Mouse (Mus musculus) kidney, postnatal 14 days (tissue): ENCODE data around the gene Fbxo9.

Experiments
- DNase-seq: peaks from one replicate; pipeline ENCODE4 v3.0.0; 2022; ENCODE audit warnings: mixed read lengths

Fbxo9 gene

DNA sequence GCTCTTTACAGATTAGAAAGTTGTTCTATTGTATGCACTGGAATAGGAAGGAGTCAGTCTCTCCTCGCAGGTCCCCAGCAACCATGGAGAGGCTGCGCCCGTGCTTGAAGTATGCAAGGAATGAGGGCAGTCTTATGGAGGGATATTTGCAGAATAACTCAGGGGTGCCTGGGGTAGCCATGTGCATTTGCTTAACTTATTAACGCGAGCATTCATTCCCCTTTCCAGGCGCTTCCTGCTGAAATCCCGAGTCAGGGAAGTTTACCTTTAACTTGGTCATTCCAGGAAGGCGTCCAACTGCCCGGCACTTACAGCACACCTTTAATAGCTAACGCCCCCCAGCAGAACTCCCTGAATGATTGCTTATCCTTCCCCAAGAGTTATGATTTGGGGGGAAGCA, 44.7 kb downstream of the Fbxo9 start:
- DNase-seq = peak; percentile 70

DNA sequence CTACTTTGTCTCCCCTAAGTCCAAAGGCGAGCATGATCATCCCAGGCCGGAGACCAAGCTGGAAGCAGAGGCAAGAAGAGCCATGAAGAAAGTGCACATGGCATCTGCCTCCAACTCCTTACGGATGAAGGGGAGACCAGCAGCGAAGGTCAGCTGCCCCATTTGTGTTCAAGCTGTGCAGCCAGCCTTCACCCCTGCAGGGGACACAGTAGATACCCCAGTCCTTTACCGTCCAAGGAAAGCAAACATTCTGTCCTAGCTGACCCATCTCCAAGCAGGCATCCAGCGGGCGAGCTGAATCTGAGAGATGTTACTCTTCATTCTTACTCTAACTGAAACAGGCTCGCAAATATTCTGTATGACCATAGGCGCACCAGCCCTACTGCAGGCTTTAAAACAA, 46.5 kb downstream of the Fbxo9 start:
- no peak for DNase-seq

DNA sequence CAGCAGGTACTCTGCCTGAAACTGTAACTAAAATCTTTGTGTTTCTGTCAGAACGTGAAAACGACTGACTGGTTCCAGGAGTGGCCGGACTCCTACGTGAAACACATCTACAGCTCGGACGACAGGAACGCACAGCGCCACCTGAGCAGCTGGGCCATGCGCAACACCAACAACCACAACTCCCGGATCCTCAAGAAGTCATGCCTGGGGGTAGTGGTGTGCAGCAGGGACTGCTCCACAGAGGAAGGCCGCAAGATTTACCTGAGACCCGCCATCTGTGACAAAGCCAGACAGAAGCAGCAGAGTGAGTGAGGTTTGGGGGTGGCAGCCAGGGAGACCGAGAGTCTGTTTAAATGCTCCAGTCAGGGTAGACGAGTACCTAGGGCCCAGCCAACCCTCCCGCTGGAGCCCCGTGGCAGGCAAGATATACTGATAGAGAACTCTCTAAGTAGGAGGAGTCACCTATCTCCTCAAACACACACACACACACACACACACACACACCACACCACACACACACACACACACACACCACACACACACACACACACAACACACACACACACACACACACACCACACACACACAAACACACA, 49.2 kb downstream of the Fbxo9 start:
- DNase-seq = no peak

DNA sequence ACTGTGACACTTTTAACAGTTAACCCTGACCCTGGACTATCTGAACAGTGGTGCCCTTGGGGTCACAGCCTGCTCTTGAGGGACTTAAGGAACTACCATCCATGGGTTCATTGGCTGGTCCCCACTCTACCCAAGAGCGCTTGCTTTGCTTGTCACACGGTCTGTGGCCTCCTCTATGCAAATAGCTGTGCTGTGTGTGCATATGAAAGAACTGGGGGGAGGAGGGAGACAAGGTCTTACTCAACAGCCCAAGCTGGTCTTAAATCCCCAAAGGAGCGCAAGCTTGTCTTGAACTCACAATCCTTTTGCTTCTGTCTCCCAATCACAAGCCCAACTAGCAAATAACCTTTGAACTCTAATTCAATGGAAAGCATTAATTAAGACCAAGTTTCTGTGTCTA, 54.6 kb downstream of the Fbxo9 start:
- no peak for DNase-seq

DNA sequence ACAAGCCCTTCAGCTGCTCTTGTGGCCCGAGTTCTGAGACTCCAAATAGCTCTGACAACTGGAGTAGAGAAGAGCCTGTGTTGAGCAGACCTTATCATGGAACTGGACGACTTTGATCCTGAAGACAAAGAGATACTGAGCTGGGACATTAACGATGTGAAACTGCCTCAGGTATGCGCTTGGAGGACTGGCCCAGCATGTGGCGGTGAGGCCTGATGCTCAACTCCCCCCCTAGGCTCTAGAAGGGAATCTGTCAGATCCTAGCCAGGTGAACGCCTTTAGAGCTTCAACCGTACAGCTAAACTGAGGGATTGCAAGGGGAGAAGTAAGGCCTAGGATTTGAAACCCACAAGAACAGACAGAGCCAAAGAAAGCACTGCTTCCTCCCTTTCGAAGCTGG, 55.0 kb downstream of the Fbxo9 start:
- no peak for DNase-seq

DNA sequence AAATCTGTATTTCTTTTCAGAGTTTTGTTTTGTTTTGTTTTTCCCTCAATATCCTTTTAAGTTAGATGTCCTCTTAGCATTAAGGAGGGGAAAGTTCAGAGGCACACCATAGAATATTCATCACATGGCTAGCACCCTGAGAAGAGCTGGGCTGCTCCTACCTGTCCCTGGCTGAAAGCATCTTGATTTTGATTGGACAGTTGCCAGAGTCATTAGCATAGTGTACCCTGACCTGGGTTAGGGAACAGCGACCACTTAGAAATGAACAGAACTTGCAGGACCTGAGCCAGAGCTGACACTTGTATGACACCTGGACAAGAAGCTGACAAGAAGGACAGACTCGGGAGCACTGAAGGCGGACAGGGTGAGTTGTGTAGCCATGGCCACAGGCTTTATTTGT, 57.2 kb downstream of the Fbxo9 start, which contains the start of gene Gcm1:
Gene Gcm1, plus strand, starts transcription at position 248 of the 400 bp plus-strand sequence.
- DNase-seq = peak; percentile 70

DNA sequence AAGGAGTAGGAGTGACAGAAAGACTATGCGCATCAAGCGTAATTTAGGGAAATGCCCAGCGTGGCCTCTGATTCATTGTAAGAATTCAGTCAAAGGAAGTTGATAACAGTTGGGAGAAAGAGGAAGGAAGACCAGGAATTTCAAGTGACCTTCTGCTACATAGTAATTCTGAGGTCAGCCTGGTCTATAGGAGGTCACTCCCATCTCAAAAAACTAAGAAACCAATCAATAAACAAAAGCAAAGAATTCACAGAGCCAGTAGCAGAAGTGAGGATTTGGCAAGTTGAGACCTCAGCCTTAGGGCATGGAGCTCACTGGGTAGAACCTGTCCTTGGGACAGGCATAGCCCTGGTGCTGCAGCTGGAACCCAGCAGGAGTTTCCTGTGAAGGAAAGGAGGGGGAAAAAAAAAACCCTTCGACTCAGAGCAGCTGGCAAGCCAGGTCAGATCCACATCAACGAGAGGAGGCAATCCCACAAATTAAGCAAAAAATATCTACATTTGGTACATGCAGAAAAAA, 58.4 kb downstream of the Fbxo9 start:
- no peak for DNase-seq

DNA sequence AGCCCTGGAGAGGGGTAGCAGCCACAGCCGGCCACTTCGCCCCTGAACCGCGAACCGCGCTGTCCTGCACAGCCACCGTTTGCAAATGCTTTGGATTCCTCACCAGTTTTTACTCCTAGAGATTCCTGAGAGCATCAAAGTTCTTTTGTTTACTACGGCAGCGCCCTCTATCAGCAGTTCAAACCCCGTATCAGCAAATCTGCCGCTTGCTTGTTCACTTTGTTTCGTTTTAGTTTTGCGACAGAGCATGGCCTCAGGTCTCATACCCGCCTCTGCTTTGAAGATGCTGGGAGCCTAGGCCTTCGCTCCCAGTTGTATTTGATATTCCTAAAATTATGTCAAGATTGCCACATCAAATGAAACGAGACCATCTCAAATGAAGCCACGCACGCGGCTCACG, 62.1 kb downstream of the Fbxo9 start:
- DNase-seq = peak; percentile 23

DNA sequence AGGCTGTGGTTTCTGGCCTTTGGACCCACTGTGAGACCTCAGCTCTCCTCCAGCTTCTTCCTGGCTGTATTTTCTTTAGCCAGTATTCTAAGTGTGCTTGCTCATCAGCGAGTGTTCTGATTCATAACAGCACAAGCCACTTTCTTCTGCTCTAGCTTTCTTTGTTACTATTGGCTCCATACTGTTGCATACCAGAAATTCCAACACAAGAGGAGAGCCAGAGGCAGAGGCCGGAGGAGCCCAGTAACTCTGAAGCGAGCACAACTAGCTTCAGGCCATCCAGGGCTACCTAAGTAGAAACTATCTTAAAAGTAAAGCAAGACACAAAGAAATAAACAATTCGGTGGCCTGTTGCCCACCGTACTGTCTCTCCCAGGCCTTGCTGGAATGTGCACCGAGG, 63.7 kb downstream of the Fbxo9 start:
- peak; percentile 34 for DNase-seq

DNA sequence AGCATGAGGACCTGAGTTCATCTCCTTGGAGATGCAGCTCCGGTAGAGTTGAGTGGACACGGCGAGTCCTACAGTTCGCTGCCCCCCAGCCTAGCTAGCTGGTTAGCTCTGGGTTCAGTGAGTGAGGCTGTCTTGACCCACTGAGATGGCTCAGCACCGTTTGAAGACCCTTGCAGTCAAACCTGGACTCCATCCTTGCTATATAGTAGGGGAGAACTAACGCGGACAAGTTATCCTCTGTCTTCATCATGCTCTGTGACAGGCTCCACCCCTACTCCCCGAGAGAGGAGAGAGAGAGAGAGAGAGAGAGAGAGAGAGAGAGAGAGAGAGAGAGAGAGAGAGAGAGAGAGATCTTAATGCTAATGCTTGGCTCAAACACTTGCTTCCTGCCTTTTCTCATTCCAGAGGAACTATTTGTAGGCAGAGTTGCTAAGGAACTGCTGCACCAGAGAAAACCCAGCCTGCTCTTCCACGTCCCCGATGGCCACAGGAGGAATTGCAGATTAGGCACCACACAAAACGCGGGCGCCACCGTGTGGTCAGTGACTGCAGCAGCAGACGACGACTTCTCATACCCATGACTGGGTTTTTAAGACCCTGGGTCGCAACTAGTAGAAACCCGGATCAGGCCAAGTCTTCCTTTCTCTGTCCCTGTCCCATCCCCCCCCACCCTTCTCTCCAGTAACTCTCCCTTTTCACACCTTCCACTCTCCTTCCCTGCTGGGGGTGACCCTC, 69.9 kb downstream of the Fbxo9 start:
- DNase-seq = peak; percentile 81

DNA sequence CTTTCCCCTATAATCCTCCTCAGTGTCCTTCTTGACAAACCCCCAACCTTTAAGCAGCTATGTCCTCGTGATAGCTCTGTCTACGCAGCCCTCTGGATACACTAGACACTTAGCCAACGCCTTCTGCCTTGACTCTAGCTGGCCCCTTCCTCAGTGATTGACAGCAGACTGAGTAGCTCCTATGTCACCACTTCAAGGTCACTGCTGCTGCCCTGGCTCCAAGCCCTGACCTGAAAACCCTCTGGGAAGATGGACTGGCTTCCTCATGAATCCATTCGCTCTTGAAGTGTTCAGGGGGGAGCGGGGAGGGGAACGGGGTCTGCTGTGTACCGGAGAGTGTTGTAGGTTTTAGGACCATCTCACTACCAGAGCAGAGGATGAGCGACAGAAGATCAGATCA, 73.0 kb downstream of the Fbxo9 start:
- DNase-seq = no peak

DNA sequence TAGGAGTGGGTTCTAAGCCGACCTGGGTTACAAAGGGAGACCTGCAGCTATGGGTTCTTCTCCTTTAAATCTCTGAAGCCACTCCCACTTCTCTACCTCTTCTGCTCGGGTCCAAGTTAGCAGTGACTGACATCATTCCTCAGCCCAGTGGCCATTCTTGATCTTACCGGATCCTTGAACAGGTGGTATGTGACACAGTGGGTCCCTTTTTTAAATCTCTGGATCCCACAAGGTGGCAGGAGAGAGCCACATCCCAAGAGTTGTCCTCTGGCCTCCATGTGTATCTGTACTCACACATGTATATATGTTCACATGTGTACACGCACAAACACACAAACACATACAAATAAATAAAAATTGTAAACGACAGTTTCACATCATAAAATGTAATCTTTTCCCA, 73.6 kb downstream of the Fbxo9 start:
- no peak for DNase-seq

DNA sequence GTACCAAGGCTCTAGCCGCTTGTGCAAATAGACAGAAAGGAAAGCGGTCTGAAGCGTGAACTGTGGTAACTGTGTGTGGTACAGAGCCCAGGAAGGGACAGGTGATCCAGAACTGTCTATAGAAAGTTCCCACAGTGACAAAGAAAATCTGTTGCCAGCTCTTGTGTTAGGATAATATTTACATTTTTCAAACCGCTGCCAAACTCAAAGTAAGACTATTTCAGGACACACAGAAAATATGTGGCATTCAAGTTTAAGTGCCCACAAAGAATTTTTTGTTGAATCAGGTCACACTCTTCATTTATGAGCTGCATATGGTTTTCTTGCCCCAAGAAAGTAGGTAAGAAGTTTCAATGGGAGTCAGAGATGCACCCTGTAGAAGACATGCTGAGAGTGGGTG, 75.9 kb downstream of the Fbxo9 start:
- no peak for DNase-seq
